Mouse (Mus musculus): ENCODE data around the gene Pex1.
"Not testable (repeated sequence)": the region's sequence is repeated elsewhere in the genome, so short reads cannot be mapped to it uniquely, and the experiment has no call there.

The Pex1 gene

GRCm38 (mm10) chr5:3635286-3635685 lies 39.4 kb downstream of the Pex1 start:
- in situ Hi-C loops (cut with MboI, MseI), result no loop called here

GRCm38 (mm10) chr5:3644621-3645020 lies 48.8 kb downstream of the Pex1 start:
- in situ Hi-C loops (cut with MboI, MseI), result no loop called here

- in situ Hi-C loops (cut with MboI, MseI), result no loop called here
Observed at GRCm38 (mm10) chr5:3645326-3645725, 49.5 kb downstream of the Pex1 start.

- in situ Hi-C loops (cut with MboI, MseI), result no loop called here
Observed at GRCm38 (mm10) chr5:3646539-3646938, 50.7 kb downstream of the Pex1 start.

DNA sequence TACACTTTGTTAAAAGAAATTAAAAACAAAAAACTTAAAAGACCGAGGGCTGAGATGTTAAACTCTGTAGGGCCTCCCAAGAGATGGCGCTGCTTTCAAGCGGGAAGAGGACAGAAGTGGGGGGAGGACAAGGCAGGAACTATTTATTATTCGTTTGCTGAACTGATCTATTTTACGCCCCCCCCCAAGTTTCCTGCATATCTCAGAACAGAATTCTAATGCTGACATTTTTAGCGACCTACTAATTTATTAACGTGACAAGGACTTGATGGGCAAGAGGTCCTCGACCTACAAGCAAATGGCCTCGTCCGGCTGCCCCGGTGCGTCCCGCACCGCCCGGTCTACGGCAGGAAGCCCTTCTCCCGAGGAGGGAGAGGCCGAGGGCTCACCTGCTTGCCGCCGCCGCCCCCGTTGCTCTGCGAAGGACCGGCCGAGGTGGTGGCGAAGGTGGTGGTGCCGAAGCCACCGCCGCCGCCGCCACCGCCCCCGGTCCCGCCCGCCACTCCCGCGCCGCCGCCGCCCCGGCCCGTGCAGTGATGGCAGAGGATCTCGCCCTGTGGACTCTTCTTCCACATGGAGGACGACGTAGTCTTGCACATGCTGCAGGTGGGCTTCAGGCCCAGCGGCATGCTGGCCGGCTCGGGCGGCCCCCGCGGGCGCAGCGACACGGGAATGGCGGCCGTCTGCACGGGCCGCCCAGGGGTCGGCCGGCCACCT lies 51.3 kb downstream of the Pex1 start:
- in situ Hi-C loops (cut with MboI, MseI), result no loop called here

GRCm38 (mm10) chr5:3647708-3648121 lies 51.8 kb downstream of the Pex1 start:
- in situ Hi-C loops (cut with MboI, MseI), result no loop called here

GRCm38 (mm10) chr5:3648206-3648848 lies 52.5 kb downstream of the Pex1 start:
- in situ Hi-C loops (cut with MboI, MseI), result no loop called here

DNA sequence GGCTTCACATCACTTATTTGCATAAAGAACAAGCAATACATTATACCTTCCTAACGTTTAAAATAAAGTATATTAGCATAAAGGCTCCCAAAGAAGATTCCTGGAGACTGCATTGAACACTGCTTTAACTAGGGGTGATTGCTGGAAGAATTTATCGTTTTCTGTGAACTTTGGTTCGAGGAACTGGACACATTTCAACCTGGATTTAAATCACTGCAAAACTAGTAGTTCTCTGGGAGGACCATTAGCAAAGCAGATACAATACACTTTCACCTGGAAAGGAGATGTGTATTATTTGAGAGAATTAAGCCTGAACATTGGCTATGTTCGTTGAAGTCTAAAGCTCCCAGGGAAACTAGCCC lies 53.0 kb downstream of the Pex1 start:
- in situ Hi-C loops (cut with MboI, MseI), result no loop called here

DNA sequence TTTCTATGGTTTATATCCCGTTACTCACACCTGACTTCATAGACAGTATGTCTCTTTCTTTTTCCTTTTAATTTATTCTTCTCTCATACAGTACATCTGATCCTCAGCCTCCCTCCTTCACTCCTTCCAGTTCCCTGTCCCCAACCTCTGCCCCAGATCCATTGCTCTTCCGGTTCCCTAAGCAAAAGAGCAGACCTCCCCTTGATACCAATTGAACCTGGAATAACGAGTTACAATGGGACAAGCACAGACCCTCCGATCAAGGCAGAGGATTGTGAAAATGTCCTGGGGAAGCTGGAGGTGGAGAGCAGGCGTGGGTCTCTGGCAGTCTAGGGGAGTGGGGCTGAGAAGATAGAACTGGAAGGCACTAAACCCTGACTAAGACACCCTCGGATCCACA lies 55.0 kb downstream of the Pex1 start, which contains the start of gene Tmbim7:
Gene Tmbim7 (plus strand): TSS at position 301 of the 400 bp plus-strand sequence.
- in situ Hi-C loops (cut with MboI, MseI), result no loop called here

GRCm38 (mm10) chr5:3651621-3652020 lies 55.8 kb downstream of the Pex1 start:
- in situ Hi-C loops (cut with MboI, MseI), result no loop called here

GRCm38 (mm10) chr5:3652903-3653575 lies 57.2 kb downstream of the Pex1 start:
- in situ Hi-C loops (cut with MboI, MseI), result not testable (repeated sequence)

GRCm38 (mm10) chr5:3653801-3654200 lies 57.9 kb downstream of the Pex1 start:
- in situ Hi-C loops (cut with MboI, MseI), result no loop called here

DNA sequence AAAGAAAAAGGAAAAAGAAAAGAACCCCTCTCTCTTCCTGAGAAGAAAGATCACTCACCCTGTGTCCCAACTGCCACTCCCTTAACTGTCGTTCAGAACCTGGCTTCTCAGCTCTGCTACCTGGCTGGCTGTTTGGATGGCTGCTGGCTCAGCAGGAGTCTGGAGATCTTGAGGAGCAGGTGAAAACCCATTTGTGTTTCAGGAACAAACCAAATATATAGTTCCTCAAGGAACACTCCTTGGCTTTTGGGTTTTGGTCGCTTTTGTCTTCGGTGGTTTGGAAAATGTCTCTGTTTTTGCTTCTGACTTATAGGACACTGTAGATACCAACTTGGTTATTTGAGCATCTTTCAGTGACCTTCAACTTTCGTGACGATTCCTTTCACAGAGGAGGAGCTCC lies 61.2 kb downstream of the Pex1 start, which contains the start of gene Gatad1:
Gene Gatad1 (minus strand): TSS at position 101 of the 400 bp plus-strand sequence.
- in situ Hi-C loops (cut with MboI, MseI), result no loop called here

DNA sequence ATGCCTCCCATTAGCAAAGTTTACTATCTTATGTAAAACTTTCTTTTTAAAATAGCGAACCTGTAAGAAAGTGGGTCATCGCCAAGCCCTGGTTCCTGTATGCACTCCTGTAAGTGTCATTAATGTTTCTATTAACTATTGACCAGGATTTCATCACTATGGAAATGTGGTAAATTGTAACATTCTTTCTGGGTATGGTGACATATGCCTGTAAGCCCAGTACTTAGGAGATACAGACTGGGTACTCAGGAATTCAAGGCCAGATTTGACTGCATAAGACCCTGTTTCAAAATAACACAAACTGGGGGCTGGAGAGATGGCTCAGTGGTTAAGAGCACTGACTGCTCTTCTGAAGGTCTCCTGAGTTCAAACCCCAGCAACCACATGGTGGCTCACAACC lies 69.4 kb downstream of the Pex1 start:
- in situ Hi-C loops (cut with MboI, MseI), result loop anchor here (10.0 kb wide), 1 partner anchor 220 kb away; no protein-coding TSS in a partner anchor

DNA sequence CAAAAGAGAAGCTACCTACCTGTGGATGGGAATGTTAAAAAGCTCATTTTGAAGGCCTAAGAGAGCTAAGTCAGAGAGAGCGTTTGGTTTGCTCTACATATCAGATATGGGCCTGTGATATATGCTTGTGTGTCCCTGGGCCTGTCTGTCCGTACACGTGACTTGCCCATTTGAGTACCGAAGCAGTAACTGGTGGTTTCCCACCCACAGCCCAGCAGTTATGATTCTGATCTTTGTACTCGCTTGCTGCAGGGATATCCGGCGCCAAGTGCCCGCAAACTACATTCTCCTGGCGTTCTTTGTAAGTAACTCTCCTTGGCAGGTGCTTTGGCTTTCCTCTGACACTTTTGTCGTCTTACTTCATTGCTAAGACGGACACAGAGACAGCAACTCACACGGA lies 70.7 kb downstream of the Pex1 start:
- in situ Hi-C loops (cut with MboI, MseI), result loop anchor here (10.0 kb wide), 1 partner anchor 218 kb away; no protein-coding TSS in a partner anchor

DNA sequence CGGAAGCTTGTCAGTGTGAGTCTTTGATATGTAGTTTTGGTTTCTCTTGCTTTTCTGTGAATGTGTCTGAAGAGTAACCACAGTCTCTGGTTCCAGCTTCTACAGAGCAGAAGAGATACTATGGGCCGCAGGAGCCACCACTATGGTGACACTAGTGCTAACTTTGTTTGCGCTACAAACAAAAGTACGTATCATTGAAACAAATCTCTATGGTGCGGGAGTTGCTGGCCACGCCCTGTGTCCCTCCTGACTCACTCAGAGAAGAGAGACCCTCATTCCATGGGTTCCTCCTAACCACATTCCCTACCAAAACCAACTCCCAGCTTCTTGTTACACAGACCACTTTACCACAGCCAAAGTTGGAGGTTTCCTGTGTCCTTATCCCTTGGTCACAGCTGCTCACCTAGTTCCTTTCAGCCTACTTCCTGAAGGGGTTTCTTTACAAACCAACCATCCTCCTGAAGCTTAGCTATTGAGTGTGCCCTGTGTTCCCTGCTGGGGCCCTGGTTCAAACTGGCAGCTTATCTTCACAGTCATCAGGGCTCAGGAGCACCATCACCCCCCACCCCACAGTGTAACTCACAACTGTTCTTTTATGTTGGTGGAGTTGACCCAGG lies 74.2 kb downstream of the Pex1 start:
- in situ Hi-C loops (cut with MboI, MseI), result loop anchor here (10.0 kb wide), 1 partner anchor 215 kb away; no protein-coding TSS in a partner anchor
